Mouse (Mus musculus) embryonic facial prominence, embryonic 11.5 days (tissue): Measurements from ENCODE around the gene Gm10378. TPM values are rescaled to one million over a fixed set of nuclear protein-coding genes. Genes with fewer than 3 reads are reported as not detected.
"Not testable (repeated sequence)": the region's sequence is repeated elsewhere in the genome, so short reads cannot be mapped to it uniquely, and the experiment has no call there.

ENCODE experiments used
- ATAC-seq: fragments of 200-750 bp; cut with Nextera tagmentation; replicated peaks from 2 replicates; pipeline ENCODE4 v1.8.0; 2017; ENCODE audit warnings: low read depth; ENCODE audit not compliant: insufficient number of reproducible peaks, low FRiP score, low TSS enrichment
- DNase-seq: peaks from one replicate; pipeline ENCODE4 v3.0.0-alpha.2; 2015; ENCODE audit warnings: low spot score
- H3K27ac ChIP-seq: fragments of 300-500 bp; sonication (generic); replicated peaks from 2 replicates; pipeline ENCODE4 v1.5.1; 2014; ENCODE audit warnings: mild to moderate bottlenecking, low read depth, low read length, control low read depth
- H3K27me3 ChIP-seq: fragments of 300-500 bp; sonication (generic); 2 replicates; pipeline ENCODE4 v1.6.1; 2014; ENCODE audit warnings: mild to moderate bottlenecking, low read length, moderate library complexity, mixed read lengths; ENCODE audit not compliant: control insufficient read depth, insufficient read depth
- H3K36me3 ChIP-seq: fragments of 300-500 bp; sonication (generic); replicated peaks from 2 replicates; pipeline ENCODE4 v1.6.1; 2014; ENCODE audit warnings: low read depth, mild to moderate bottlenecking, low read length, moderate library complexity, mixed read lengths; ENCODE audit not compliant: control insufficient read depth, insufficient read depth
- H3K4me1 ChIP-seq: fragments of 300-500 bp; sonication (generic); 2 replicates; pipeline ENCODE4 v1.6.1; 2014; ENCODE audit warnings: low read length, mixed read lengths; ENCODE audit not compliant: control insufficient read depth, insufficient read depth
- H3K4me2 ChIP-seq: fragments of 300-500 bp; sonication (generic); 2 replicates; pipeline ENCODE4 v1.6.1; 2014; ENCODE audit warnings: low read depth, mild to moderate bottlenecking, control low read depth, low read length, moderate library complexity
- H3K4me3 ChIP-seq: fragments of 300-500 bp; sonication (generic); 2 replicates; pipeline ENCODE4 v1.5.1; 2014; ENCODE audit warnings: low read depth, low read length, control low read depth
- H3K9ac ChIP-seq: fragments of 300-500 bp; sonication (generic); replicated peaks from 2 replicates; pipeline ENCODE4 v1.6.1; 2014; ENCODE audit warnings: mild to moderate bottlenecking, control low read depth, low read length
- H3K9me3 ChIP-seq: fragments of 300-500 bp; sonication (generic); replicated peaks from 2 replicates; pipeline ENCODE4 v1.6.1; 2016; ENCODE audit warnings: mild to moderate bottlenecking, low read length, inconsistent platforms, mixed read lengths; ENCODE audit not compliant: control insufficient read depth
- WGBS: fragments of 180-500 bp; shearing (Covaris S2); extraction: QIAGEN DNeasy Blood & Tissue Kit; methylation state at CpG from one replicate; pipeline ENCODE4 v1.1.7; 2014; 5-methylcytosine and 5-hydroxymethylcytosine counted together
- microRNA-seq: library from miRNA; unstranded; fragments of <30 nt; microRNA quantifications from one replicate; pipeline ENCODE4, GENCODE M21; 2016; ENCODE audit warnings: borderline number of aligned reads
- polyA plus RNA-seq: library from polyadenylated mRNA; unstranded; fragments of >200 nt; fragmentation: Nextera tagmentation; extraction: Ambion mirVana; gene quantifications from 2 replicates; pipeline ENCODE4 v1.2.1, GENCODE M21; 2014

Gene Gm10378
- not detected in 2 replicates for polyA plus RNA-seq

GRCm38 (mm10) chr14:42655638-42656037 is at the start of gene Gm10378:
TSS of gene Gm10378 (plus strand) at chr14:42655938.
- H3K4me2 ChIP-seq, H3K27me3 ChIP-seq, H3K4me1 ChIP-seq, H3K36me3 ChIP-seq, H3K27ac ChIP-seq, ATAC-seq, H3K9me3 ChIP-seq, H3K9ac ChIP-seq, H3K4me3 ChIP-seq, DNase-seq: not testable (repeated sequence)
- no CpG with 5 or more reads among the region's 1 CpGs for WGBS

GRCm38 (mm10) chr14:42641817-42642216 is 13.9 kb upstream of the Gm10378 start, which contains the start of gene Gm3633:
TSS of gene Gm3633 (minus strand) at chr14:42641917.
- not testable (repeated sequence) for H3K9me3 ChIP-seq, DNase-seq, H3K9ac ChIP-seq, ATAC-seq, H3K36me3 ChIP-seq, H3K4me1 ChIP-seq, H3K27me3 ChIP-seq, H3K4me3 ChIP-seq, H3K27ac ChIP-seq, H3K4me2 ChIP-seq
- WGBS, result no CpG with 5 or more reads among the region's 2 CpGs

Small RNAs within 50 kb of the gene (microRNA-seq; reads per million reads assigned to microRNA genes)
- gene Gm23620 (not detected), gene Gm25228 (not detected)

Other genes with a start within 250 kb of the Gm10378 start
- gene Gm8005, start 216.3 kb upstream of the Gm10378 start, polyA plus RNA-seq, result not detected in 2 replicates
- gene Gm8011, start 192.1 kb upstream of the Gm10378 start, polyA plus RNA-seq, result not detected in 2 replicates
- not detected in 2 replicates for gene Gm8020, start 153.6 kb upstream of the Gm10378 start, polyA plus RNA-seq
- not detected in 2 replicates for gene Gm8024, start 131.7 kb upstream of the Gm10378 start, polyA plus RNA-seq
- gene Gm17124, start 56.1 kb upstream of the Gm10378 start, polyA plus RNA-seq, result not detected in 2 replicates
- gene Gm3633, start 14.0 kb upstream of the Gm10378 start, polyA plus RNA-seq, result not detected in 2 replicates
- not detected in 2 replicates for gene Gm3015, start 112.9 kb downstream of the Gm10378 start, polyA plus RNA-seq
- gene Gm10377, start 142.0 kb downstream of the Gm10378 start, polyA plus RNA-seq, result not detected in 2 replicates
- gene Gm21977, start 197.5 kb downstream of the Gm10378 start, polyA plus RNA-seq, result not detected in 2 replicates